Mouse (Mus musculus) kidney, adult 2 months (tissue): ENCODE measurements around the gene Gamt.

Experiments used
- CTCF ChIP-seq: fragments of 200-500 bp; conservative IDR thresholded peaks from 2 replicates; pipeline ENCODE4 v1.5.1; 2011; ENCODE audit warnings: low read depth, mild to moderate bottlenecking, control low read depth, low read length, moderate library complexity, mixed read lengths; ENCODE audit not compliant: insufficient read depth, insufficient read length
- POLR2A ChIP-seq: fragments of 200-500 bp; IDR thresholded peaks from one replicate; pipeline ENCODE4 v1.6.1; 2011; ENCODE audit warnings: low read depth, low read length, control low read depth

DNA sequence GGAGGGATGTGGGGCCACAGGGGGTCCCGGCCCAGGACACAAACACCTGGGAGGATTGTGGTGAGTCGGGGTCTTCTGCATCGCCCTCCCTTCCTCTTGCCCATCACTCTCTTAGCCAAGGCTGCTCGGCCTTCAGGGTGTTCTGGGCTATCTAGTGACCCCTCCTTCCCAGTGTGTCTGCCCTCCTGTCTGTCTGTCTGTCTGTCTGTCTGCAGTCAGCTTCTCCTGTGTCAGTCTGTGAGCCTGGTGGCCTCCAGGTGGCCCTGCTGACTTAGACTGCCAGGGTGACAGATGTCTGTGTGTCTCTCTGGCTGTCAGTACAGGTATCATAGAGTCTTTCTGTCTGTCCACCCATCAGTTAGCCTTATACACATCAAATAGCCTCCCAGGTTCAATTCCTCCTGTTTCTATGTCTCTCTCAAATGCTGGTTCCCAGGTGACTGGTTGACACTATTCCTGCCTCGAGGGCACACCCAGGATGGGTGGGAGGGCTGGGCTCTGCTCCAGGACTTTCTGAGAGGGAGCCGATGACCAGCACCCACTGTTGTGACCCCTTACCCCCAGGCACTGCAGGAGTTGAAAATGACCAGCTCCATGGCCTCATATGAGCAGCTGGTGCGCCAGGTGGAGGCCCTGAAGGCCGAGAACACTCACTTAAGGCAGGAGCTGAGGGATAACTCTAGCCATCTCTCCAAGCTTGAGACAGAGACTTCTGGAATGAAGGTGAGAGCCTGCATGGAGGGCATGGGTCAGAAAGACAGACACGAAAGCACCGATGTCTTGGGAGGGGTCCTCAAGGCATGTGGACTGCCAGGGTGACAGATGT is 40.7 kb upstream of the Gamt start:
- no peak for TF ChIP-seq POLR2A
- no peak for TF ChIP-seq CTCF
